Mouse (Mus musculus) adrenal gland, postnatal 4 days (tissue): Measurements from ENCODE around the gene Slc12a6. TPM values are rescaled to one million over a fixed set of nuclear protein-coding genes. Genes with fewer than 3 reads are reported as not detected.
A peak's percentile ranks its signal among the peaks of the same experiment; 100 is the strongest.
"Not testable (repeated sequence)": the region's sequence is repeated elsewhere in the genome, so short reads cannot be mapped to it uniquely, and the experiment has no call there.

Experiments
- DNase-seq, 2 experiments: peaks; one replicate each; pipeline ENCODE4 v3.0.0; 2021 to 2022; ENCODE audit warnings: low spot score in 2 of 2, mixed read lengths in 2 of 2
- total RNA-seq, 2 experiments: library from RNA; stranded (reverse); gene quantifications; 2 replicates each; pipeline ENCODE4 v1.2.3; 2021

Gene Slc12a6
- total RNA-seq, 2 experiments from 2014 or later, result 52.8 to 54.2 TPM

DNA sequence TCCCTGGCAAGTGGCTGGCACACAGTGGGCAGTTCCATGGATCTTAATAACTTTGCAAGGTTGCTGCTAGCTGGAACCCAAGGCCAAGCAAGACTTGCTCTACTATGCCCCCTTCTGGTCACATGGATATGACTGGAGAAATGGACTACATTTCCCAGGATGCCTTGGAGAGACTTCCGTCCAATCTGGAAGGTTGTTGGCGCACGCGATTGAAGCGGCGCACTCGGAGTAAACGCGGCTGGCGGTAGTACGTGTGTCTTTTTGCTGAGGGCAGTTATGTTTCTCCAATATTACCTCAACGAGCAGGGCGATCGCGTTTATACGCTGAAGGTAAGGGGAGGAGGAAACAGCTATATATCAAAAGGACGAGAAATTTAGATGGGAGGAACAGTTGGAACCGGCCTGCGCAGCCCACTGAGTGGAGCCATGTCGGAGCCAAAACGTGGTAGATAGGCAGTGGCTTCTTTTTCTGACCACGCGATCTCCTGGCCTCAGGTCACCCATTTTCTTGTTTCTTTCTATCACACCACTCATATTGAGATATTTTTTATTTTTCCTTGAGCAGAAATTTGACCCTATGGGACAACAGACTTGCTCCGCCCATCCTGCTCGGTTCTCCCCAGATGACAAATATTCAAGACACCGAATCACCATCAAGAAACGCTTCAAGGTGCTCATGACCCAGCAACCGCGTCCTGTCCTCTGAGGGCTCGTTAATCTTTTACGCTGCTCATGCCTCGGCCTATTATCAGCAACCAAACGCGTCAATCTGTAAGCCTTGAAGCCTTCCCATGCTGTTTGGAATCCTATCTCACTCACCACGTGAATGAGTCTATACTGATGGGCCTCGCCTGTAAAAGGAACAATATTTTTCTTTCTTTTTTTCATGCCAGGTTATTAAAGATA lies 3.6 kb upstream of the Slc12a6 start, which contains the start of gene Nop10:
TSS of gene Nop10 (plus strand) at position 179 of the 906 bp plus-strand sequence.
- peak; percentile 34 to 66 for DNase-seq

GRCm38 (mm10) chr2:112262779-112263295 lies 2.8 kb upstream of the Slc12a6 start:
- no peak for DNase-seq

DNA sequence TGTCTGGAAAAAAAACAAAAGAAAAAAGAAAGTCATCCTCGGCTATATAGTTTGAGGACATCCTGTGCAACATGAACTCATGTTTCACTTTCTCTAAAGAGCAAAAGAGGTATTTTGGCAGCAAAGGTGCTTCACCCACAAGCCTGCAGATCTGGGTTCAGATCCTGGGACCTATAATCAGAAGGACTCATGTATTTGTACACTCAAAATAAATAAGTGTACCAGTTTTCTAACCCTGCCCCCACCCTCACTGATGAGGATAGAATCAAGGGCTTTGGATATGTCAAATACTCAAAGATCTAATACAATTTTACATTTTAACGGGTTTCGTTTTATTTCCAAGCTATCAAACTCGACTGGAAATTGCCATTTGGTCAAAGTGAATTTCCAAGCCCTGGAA lies 1.3 kb upstream of the Slc12a6 start:
- DNase-seq, result no peak

DNA sequence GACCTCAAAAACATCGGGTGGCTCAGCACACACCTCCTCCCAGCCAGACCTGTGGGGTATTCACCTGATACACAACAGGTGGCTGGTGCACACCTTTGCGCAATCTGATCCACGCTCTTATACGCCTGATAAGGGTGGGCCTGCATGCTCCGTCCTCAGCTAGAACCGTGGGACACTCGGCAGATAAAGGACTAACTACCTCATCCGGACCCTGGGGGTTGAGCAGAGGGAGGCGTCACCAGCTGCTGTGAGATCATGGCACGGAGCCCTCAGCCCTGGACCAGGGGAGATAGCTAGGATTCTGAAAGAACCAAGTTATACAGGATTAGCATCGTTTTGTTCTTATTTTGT lies 592 bp downstream of the Slc12a6 start, which contains the start of gene Gm21985:
TSS of gene Gm21985 (plus strand) at position 73 of the 351 bp plus-strand sequence.
- DNase-seq, result peak in 1 of 2 experiments; percentile 33

- DNase-seq, result no peak
Measured at GRCm38 (mm10) chr2:112266780-112267179, 1.2 kb downstream of the Slc12a6 start.

DNA sequence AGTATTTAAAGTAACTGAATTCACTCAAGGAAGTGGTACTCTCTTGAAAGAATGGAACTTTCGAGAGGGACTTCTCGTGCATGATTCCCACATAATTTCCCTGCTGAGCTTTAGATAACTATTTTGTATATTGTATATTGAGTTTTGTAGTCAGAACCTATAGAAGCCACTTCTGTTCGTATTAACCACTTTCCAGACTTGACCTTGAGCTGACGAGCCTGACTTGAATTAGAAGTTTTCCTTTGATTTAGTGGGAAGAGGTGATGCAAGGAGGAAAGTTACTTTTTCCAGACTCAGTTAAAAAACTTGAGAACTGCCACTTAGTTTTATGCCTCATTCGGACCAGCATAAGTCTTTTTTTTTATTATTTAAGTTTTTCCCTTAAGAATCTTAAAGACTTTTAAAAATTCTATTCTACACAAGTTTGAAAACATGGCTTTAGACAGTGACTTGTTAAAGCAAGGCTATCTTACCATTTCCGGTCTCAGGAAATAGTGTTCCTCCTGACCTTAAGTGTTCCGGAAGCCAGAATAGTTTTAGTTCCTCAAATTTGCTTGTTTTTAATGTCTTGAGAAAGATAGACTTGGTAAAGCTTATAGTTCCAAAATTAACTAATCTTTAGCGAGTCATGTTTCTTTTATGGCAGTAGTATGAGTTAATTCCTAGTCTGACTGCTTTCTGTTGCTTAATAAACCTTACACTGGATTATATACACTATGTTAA lies 2.1 kb downstream of the Slc12a6 start:
- no peak for DNase-seq

GRCm38 (mm10) chr2:112270011-112270410 lies 4.4 kb downstream of the Slc12a6 start:
- no peak for DNase-seq

DNA sequence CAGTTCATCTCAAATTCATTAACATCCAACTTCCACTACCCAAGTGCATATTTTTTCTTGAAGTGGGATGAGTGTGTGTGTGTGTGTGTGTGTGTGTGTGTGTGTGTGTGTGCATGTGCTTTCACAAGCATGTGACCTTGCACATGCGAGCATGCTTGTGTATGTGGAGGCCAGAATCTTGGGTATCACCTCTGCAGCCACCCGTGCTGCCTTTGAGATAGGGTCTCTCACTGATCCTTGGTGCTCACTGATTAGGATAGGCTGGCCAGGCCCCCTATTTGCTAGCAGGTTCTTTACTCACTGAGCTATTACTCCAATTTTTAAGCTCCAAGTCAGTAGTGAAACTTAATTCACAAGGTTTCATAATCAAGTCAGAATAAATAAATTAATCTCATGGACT lies 7.3 kb downstream of the Slc12a6 start:
- no peak for DNase-seq

- no peak for DNase-seq
Measured at GRCm38 (mm10) chr2:112273474-112273873, 7.8 kb downstream of the Slc12a6 start.

DNA sequence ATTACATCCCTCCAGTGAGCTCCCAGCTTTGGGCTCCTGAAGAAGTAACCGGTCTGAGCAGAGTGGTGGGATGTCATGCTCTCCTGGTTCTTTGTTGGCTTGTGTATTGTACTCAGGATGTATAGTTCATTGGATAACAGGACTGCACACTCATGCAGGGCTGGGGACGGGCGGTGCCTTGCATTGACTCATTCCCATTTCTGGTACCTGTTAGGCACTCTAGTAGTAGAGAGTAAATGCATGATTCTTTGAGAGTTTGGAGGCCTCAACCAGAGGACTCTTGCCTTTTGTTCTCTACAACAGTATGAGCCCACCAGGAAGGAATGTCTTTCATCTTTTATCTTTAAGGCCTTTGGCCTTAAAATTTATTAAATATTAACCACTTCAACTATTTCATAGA lies 11.2 kb downstream of the Slc12a6 start:
- no peak for DNase-seq

DNA sequence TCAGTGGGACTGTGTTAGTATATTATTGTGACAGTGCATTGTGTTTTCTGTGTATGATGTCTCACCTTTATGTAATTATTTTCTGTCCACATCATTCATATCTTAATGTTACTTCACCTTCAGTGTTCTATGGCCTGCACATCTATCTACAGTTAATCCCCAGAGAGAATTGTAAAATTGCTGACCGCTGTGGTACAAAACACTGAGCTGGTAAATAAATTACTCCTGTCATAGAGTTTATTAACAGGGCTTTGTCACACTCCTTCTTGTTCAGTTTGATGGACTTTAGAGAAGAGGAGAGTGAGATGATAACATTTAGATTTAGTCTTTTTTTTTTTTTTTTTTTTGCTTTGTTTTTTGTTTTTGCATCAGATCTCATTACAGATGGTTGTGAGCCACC lies 17.2 kb downstream of the Slc12a6 start:
- DNase-seq, result no peak

DNA sequence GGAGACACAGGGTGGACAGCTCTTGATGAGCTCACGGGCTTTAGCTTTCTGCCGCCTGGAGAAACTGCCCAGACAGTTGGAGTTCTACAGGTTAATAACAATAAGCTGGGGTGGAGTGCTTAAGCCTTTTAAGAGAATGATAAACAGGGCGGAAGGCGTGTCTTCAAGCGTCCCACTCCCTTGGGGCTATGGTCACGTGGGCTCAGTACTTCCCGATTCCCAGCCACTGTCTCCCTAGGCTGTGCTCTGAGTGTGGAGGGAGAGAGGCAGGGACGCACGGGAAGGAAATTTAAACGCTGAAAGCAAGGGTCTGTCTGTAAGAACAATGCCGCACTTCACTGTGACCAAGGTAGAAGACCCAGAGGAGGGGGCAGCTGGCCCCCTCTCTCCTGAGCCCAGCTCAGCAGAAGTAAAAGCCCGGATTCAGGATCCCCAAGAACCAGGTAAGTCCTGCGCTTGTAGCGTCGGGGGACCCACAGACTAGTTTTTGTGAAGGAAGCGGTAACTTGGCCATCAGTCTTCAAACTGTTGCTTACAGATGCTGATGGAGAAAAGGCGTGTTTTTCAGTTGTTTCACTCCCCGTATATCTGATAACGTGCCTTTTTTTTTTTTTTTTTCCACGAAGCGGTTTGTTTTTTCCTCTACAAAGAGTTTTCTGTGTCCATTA lies 18.9 kb downstream of the Slc12a6 start:
- DNase-seq, result no peak

DNA sequence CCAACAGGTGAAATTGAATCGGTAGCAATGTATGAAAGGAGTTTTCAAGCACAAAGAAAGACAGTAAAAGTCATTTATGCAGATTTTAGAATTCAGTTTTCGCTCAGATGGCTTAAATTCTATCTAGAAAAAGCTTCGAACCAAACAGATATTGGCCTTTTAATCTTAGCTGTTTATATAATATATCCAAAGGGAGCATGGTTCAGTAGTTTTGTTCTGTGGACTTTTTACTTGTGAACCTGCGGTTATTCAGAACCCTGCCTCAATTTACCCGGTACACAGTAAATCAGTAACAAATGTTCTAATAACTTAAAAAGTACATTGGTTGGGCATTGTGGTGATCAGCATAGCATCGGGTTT lies 19.4 kb downstream of the Slc12a6 start:
- no peak for DNase-seq

GRCm38 (mm10) chr2:112286062-112286461 lies 20.4 kb downstream of the Slc12a6 start:
- DNase-seq, result not testable (repeated sequence)

- no peak for DNase-seq
Measured at GRCm38 (mm10) chr2:112287059-112287458, 21.4 kb downstream of the Slc12a6 start.

DNA sequence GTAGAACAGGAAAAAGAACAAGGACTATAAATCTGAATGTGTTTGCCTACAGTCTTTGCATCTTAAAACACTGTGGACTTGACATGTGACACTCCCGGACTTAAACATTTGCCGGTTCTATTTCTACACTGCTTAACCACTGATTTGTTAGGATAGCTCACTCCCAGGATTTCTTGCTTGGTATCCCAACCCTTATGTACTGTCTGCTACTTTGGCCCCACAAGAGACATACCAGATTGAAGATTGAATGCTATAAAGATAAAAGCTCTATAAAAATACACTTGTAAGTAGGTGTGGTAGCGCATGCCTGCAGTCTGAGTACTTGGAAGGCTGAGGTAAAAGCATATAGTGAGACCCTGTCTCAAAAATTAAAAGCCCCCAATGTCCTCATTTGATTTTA lies 23.9 kb downstream of the Slc12a6 start:
- DNase-seq, result no peak

DNA sequence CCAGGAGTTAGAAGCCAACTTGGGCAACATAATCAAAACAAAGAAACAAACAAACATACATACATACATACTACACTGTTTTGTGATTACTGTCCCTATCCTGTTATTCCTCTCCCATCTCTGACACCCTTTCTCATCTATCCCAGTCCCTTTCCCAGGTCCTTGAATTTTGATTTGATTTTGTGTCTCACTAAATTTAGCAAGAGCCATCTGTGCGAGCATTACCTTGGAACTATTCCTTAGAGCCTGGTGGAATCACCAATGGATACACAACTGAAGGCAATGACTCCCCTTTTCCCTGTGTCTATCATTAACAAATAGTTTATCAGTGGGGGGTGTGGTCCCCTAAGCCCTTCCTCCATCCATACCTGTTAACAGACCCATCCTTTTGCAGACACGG lies 27.2 kb downstream of the Slc12a6 start:
- no peak for DNase-seq

GRCm38 (mm10) chr2:112296211-112296610 lies 30.6 kb downstream of the Slc12a6 start:
- no peak for DNase-seq

DNA sequence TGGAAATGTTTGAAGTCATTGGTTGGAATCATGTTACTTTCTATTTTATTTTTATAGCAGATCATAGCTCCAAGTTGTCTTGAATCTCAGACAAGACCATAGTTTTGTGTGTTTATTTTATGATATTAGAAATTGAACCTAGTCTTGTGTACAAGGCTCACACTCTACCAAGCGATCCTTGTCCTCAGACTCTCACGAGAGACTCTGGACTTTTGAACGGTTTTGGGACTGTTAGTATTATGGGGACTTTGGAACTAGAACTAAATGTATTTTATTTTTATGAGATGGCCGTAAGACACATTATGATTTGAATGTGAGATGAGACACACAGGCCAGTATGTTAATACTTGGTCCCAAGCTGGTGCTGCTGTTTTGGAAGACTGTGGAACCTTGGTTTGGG lies 32.6 kb downstream of the Slc12a6 start:
- DNase-seq, result no peak

DNA sequence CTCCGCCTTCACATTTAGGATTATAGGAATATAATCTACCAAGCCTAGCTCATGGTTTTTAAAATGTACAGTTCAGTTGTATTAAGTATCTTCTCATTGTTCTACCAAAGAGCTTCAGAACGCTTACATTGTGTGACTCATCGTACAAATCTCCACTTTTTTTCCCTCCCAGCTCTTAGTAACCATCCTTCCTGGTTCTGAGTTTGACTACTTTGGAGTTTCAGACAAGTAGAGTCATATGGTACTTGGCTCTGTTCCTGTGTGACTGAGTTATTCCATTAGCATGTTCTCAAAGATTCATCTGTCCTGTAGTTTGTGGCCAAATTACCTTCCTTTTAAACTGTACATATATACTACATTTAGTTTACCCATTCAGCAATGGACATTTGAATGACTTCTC lies 43.0 kb downstream of the Slc12a6 start:
- no peak for DNase-seq

DNA sequence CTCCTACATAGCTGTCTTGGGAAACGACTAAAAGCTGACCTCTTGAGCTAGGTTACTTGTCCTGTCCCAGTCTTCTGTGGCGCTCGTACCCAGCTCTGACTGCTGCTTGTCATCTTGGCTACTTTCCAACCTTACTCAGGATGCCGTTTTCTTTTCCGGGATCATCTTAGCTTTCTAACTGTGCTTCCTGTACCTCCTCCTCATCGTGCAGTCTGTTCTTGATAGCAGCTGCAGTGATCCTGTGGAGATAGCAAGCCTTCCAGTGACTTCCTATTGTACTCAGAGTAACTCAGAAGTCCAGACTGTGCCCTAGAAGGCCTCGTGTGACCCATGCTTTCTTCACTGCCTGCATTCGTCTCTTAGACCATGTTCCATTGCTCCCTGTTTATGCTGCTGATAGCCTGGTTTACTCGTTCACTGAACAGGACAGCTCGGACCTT lies 43.6 kb downstream of the Slc12a6 start:
- DNase-seq, result no peak

GRCm38 (mm10) chr2:112315638-112316037 lies 50.0 kb downstream of the Slc12a6 start:
- DNase-seq, result no peak
